In the genomic region with DNA sequence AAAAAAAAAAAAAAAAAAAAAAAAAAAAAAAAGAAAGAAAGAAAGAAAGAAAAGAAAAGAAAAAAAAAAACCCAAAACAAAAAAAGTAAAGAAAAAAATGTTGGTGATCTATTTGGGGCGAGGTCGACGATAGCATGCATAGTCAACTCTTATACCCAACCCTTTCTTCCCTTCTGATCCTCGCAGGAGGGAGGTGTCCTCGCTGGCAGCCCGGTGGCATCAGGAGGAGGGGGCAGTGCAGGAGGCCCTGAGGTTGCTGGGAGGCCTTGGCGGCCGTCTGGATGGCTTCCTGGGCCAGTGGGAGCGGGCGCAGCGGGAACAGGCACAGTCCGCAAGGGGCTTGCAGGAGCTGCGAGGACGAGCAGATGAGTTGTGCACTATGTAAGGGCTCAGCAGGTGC, we compare ENCODE assay signal across 32 mouse cellular contexts. TPM values are rescaled to one million over a fixed set of nuclear protein-coding genes. Genes with fewer than 3 reads are reported as not detected.
DNase-seq lines count a peak whose midpoint lies in the region; ATAC-seq lines count a peak whose summit lies in the region.
"Had no signal": no experiment of that assay in that cellular context is flagged by ENCODE, and none has a peak within 500 bp of the region (broad histone marks: within the 10 kb centered on the region; RNA-seq: fewer than 3 reads in every experiment).

No protein-coding gene starts in this region.

- no peak for ATAC-seq in hindbrain, embryonic 13.5 days (ENCODE audit: low FRiP score)
- no peak for ATAC-seq in midbrain, embryonic 14.5 days (ENCODE audit: low FRiP score, low TSS enrichment)
- ATAC-seq: activated CD4-positive, CD25-positive, alpha-beta regulatory T cell, adult 4 months had no signal

- H3K9ac ChIP-seq in hindbrain, embryonic 13.5 days, result no peak overlapping the region
- no peak overlapping the region for H3K9ac ChIP-seq in midbrain, embryonic 14.5 days (replicated peaks; ENCODE audit: low read length)
- H3K9ac ChIP-seq: forebrain, embryonic 13.5 days; midbrain, embryonic 15.5 days; stomach, embryonic 15.5 days had no signal

- peak overlapping the region; percentile 9; the same call in 1 of the 2 replicates for H3K4me3 ChIP-seq in hindbrain, embryonic 10.5 days
- H3K4me3 ChIP-seq in hindbrain, embryonic 13.5 days, result no peak overlapping the region
- H3K4me3 ChIP-seq in midbrain, embryonic 10.5 days, result 0 out of 2 replicates have a peak overlapping the region, but pooled peaks have one; percentile 11
- no peak overlapping the region for H3K4me3 ChIP-seq in midbrain, embryonic 14.5 days (replicated peaks; ENCODE audit: low read depth, low read length)

- H3K36me3 ChIP-seq in hindbrain, embryonic 10.5 days, result no peaks in the 10 kb centered on the region
- peaks cover under 1% of the 10 kb centered on the region for H3K36me3 ChIP-seq in hindbrain, embryonic 13.5 days
- H3K36me3 ChIP-seq in midbrain, embryonic 10.5 days, result peaks cover 2% of the 10 kb centered on the region; the same call in 1 of the 2 replicates
- H3K36me3 ChIP-seq in midbrain, embryonic 14.5 days (ENCODE audit: control insufficient read depth, insufficient read depth, low read length), result no peaks in the 10 kb centered on the region
- H3K36me3 ChIP-seq: heart, embryonic 13.5 days; midbrain, embryonic 15.5 days; stomach, embryonic 15.5 days had no signal

- no peaks in the 10 kb centered on the region for H3K9me3 ChIP-seq in hindbrain, embryonic 10.5 days
- H3K9me3 ChIP-seq in hindbrain, embryonic 13.5 days, result no peaks in the 10 kb centered on the region
- H3K9me3 ChIP-seq in midbrain, embryonic 10.5 days (replicated peaks), result no peaks in the 10 kb centered on the region
- H3K9me3 ChIP-seq in midbrain, embryonic 14.5 days (ENCODE audit: control insufficient read depth, low read length), result no peaks in the 10 kb centered on the region
- H3K9me3 ChIP-seq: forebrain, embryonic 13.5 days; heart, embryonic 13.5 days; midbrain, embryonic 15.5 days; neural tube, embryonic 15.5 days; stomach, embryonic 15.5 days had no signal

- 0 out of 2 replicates have a peak overlapping the region, but pooled peaks have one; percentile 35 for H3K27ac ChIP-seq in hindbrain, embryonic 10.5 days
- H3K27ac ChIP-seq in hindbrain, embryonic 13.5 days, result no peak overlapping the region
- H3K27ac ChIP-seq in midbrain, embryonic 10.5 days (replicated peaks), result no peak overlapping the region
- H3K27ac ChIP-seq in midbrain, embryonic 14.5 days (replicated peaks; ENCODE audit: low read depth, low read length), result no peak overlapping the region
- H3K27ac ChIP-seq: forebrain, embryonic 13.5 days; heart, embryonic 13.5 days; kidney, postnatal 0 days; midbrain, embryonic 15.5 days; neural tube, embryonic 15.5 days had no signal

- peak; percentile 15 to 40 for DNase-seq in cerebellum, postnatal 10 days
- DNase-seq in cerebellum, adult 18-20 months, result no peak
- no peak for DNase-seq in hindbrain, embryonic 10.5 days (ENCODE audit: low spot score)
- no peak for DNase-seq in midbrain, embryonic 10.5 days (ENCODE audit: low spot score)
- DNase-seq in midbrain, embryonic 14.5 days, result no peak
- peak; percentile 47 for DNase-seq in testis, postnatal 10 days (ENCODE audit: low spot score)
- DNase-seq: adrenal gland, adult 2 months; adrenal gland, postnatal 36 days; cerebellum, adult 2 months; embryo, embryonic 11 days; gastrocnemius, postnatal 36 days; heart, adult 2 months; heart, postnatal 10 days; kidney, adult 8-10 months; layer of hippocampus, adult 9-11 months; lung, postnatal 36 days; retina, postnatal 1 day; right cerebral cortex, postnatal 14 days; thymus, adult 2 months; thymus, postnatal 36 days had no signal

- peaks cover 38% of the 10 kb centered on the region for H3K27me3 ChIP-seq in hindbrain, embryonic 10.5 days (ENCODE audit: insufficient read depth, poor library complexity, severe bottlenecking)
- H3K27me3 ChIP-seq in hindbrain, embryonic 13.5 days, result peaks cover 46% of the 10 kb centered on the region
- peaks cover 42% of the 10 kb centered on the region for H3K27me3 ChIP-seq in midbrain, embryonic 10.5 days (ENCODE audit: low read depth, poor library complexity, severe bottlenecking)
- H3K27me3 ChIP-seq in midbrain, embryonic 14.5 days (ENCODE audit: control insufficient read depth, insufficient read depth, low read length), result peaks cover 24% of the 10 kb centered on the region

- no peak overlapping the region for H3K4me2 ChIP-seq in hindbrain, embryonic 13.5 days
- no peak overlapping the region for H3K4me2 ChIP-seq in midbrain, embryonic 14.5 days (ENCODE audit: low read length)

- WGBS in hindbrain, embryonic 10.5 days, result 57% methylated on average over 14 of the region's 14 CpGs
- 60% methylated on average over 14 of the region's 14 CpGs for WGBS in hindbrain, embryonic 13.5 days
- 61% methylated on average over 14 of the region's 14 CpGs for WGBS in midbrain, embryonic 10.5 days
- 57% methylated on average over 14 of the region's 14 CpGs for WGBS in midbrain, embryonic 14.5 days

- H3K4me1 ChIP-seq in hindbrain, embryonic 10.5 days (replicated peaks), result peaks cover 32% of the 10 kb centered on the region
- peaks cover 28% of the 10 kb centered on the region for H3K4me1 ChIP-seq in hindbrain, embryonic 13.5 days (replicated peaks)
- peaks cover 29% of the 10 kb centered on the region for H3K4me1 ChIP-seq in midbrain, embryonic 10.5 days
- H3K4me1 ChIP-seq in midbrain, embryonic 14.5 days (ENCODE audit: control insufficient read depth, insufficient read depth, low read length), result peaks cover 13% of the 10 kb centered on the region

RNA-seq across cellular contexts. Expression of a gene that starts 10.6 kb away (rescaled TPM):
- polyA plus RNA-seq in hindbrain, embryonic 10.5 days (2016; fragmentation: Nextera tagmentation; extraction: Ambion mirVana), result 0.08 TPM in 1 of 2 replicates, not detected in the other
- polyA plus RNA-seq in hindbrain, embryonic 13.5 days (2015; fragmentation: Nextera tagmentation; extraction: Ambion mirVana), result 0.17 TPM in 1 of 2 replicates, not detected in the other
- 0.11 and 0.14 TPM in 2 replicates for polyA plus RNA-seq in midbrain, embryonic 10.5 days (2016; fragmentation: Nextera tagmentation; extraction: Ambion mirVana)
- polyA plus RNA-seq in midbrain, embryonic 14.5 days (2014; fragmentation: Nextera tagmentation; extraction: Ambion mirVana), result not detected in 2 replicates
- polyA plus RNA-seq: activated CD4-positive, CD25-positive, alpha-beta regulatory T cell, adult 4 months; embryonic facial prominence, embryonic 14.5 days; erythroblast, embryonic 14.5 days; forebrain, embryonic 13.5 days; intestine, embryonic 16.5 days; small intestine, adult 2 months had no signal

RNA-seq across cellular contexts. Expression of a gene that starts 21.1 kb away (rescaled TPM):
- polyA plus RNA-seq in hindbrain, embryonic 10.5 days (2016; fragmentation: Nextera tagmentation; extraction: Ambion mirVana), result 22.4 and 26.8 TPM in 2 replicates
- 52.2 and 56.3 TPM in 2 replicates for polyA plus RNA-seq in hindbrain, embryonic 13.5 days (2015; fragmentation: Nextera tagmentation; extraction: Ambion mirVana)
- 22.3 and 26.8 TPM in 2 replicates for polyA plus RNA-seq in midbrain, embryonic 10.5 days (2016; fragmentation: Nextera tagmentation; extraction: Ambion mirVana)
- 50.1 and 52.3 TPM in 2 replicates for polyA plus RNA-seq in midbrain, embryonic 14.5 days (2014; fragmentation: Nextera tagmentation; extraction: Ambion mirVana)

RNA-seq across cellular contexts. Expression of a gene that starts 24.3 kb away (rescaled TPM):
- polyA plus RNA-seq in hindbrain, embryonic 10.5 days (2016; fragmentation: Nextera tagmentation; extraction: Ambion mirVana), result 80.7 and 93.1 TPM in 2 replicates
- 105 and 108 TPM in 2 replicates for polyA plus RNA-seq in hindbrain, embryonic 13.5 days (2015; fragmentation: Nextera tagmentation; extraction: Ambion mirVana)
- 74.2 and 77.0 TPM in 2 replicates for polyA plus RNA-seq in midbrain, embryonic 10.5 days (2016; fragmentation: Nextera tagmentation; extraction: Ambion mirVana)
- polyA plus RNA-seq in midbrain, embryonic 14.5 days (2014; fragmentation: Nextera tagmentation; extraction: Ambion mirVana), result 124 and 133 TPM in 2 replicates

RNA-seq across cellular contexts. Expression of a gene that starts 32.8 kb away (rescaled TPM):
- polyA plus RNA-seq in hindbrain, embryonic 10.5 days (2016; fragmentation: Nextera tagmentation; extraction: Ambion mirVana), result 843 and 861 TPM in 2 replicates
- 681 and 687 TPM in 2 replicates for polyA plus RNA-seq in hindbrain, embryonic 13.5 days (2015; fragmentation: Nextera tagmentation; extraction: Ambion mirVana)
- 908 and 945 TPM in 2 replicates for polyA plus RNA-seq in midbrain, embryonic 10.5 days (2016; fragmentation: Nextera tagmentation; extraction: Ambion mirVana)
- polyA plus RNA-seq in midbrain, embryonic 14.5 days (2014; fragmentation: Nextera tagmentation; extraction: Ambion mirVana), result 236 and 281 TPM in 2 replicates

RNA-seq across cellular contexts. Expression of a gene that starts 43.9 kb away (rescaled TPM):
- 76.7 and 78.1 TPM in 2 replicates for polyA plus RNA-seq in hindbrain, embryonic 10.5 days (2016; fragmentation: Nextera tagmentation; extraction: Ambion mirVana)
- 66.7 and 68.3 TPM in 2 replicates for polyA plus RNA-seq in hindbrain, embryonic 13.5 days (2015; fragmentation: Nextera tagmentation; extraction: Ambion mirVana)
- 69.5 and 71.2 TPM in 2 replicates for polyA plus RNA-seq in midbrain, embryonic 10.5 days (2016; fragmentation: Nextera tagmentation; extraction: Ambion mirVana)
- polyA plus RNA-seq in midbrain, embryonic 14.5 days (2014; fragmentation: Nextera tagmentation; extraction: Ambion mirVana), result 46.7 and 54.0 TPM in 2 replicates

Comparison
In these comparisons a context has a peak if more than half of its experiments do, and no peak if none do; other contexts are left out.
1. DNase-seq: peak in cerebellum, postnatal 10 days (2 of 2) and testis, postnatal 10 days (single experiment); none in cerebellum, adult 18-20 months (0 of 2), hindbrain, embryonic 10.5 days (single experiment), midbrain, embryonic 10.5 days (single experiment) and midbrain, embryonic 14.5 days (single experiment).
2. H3K4me3 ChIP-seq: peak in hindbrain, embryonic 10.5 days (single experiment) and midbrain, embryonic 10.5 days (single experiment); none in hindbrain, embryonic 13.5 days (single experiment) and midbrain, embryonic 14.5 days (single experiment).